Mouse (Mus musculus) E14TG2a.4 (cell line): ENCODE measurements at regions not wholly inside any gene's neighbourhood (a gene's known extent, or its start where the extent isn't known, plus 50 kb on each side); places are given as distances from the start of the nearest gene placed in this dataset.

Experiments used
- H3K27me3 ChIP-seq: 2 replicates; pipeline ENCODE4 v1.6.1; 2014; ENCODE audit warnings: low read length, control low read depth; ENCODE audit not compliant: insufficient read depth
- H3K36me3 ChIP-seq: 2 replicates; pipeline ENCODE4 v1.6.1; 2014; ENCODE audit warnings: low read length, control low read depth; ENCODE audit not compliant: insufficient read depth
- H3K4me1 ChIP-seq: replicated peaks from 2 replicates; pipeline ENCODE4 v1.6.1; 2014; ENCODE audit warnings: low read depth, low read length, control low read depth
- H3K4me3 ChIP-seq: replicated peaks from 2 replicates; pipeline ENCODE4 v1.5.1; 2014; ENCODE audit warnings: mild to moderate bottlenecking, low read length
- H3K9me3 ChIP-seq: 2 replicates; pipeline ENCODE4 v1.6.1; 2014; ENCODE audit warnings: low read length, control low read depth
- CTCF ChIP-seq: conservative IDR thresholded peaks from 2 replicates; pipeline ENCODE4 v1.5.1; 2014; ENCODE audit warnings: low read length
- NANOG ChIP-seq: IDR thresholded peaks from 2 replicates; pipeline ENCODE4 v1.6.1; 2014; ENCODE audit warnings: borderline replicate concordance, low read length, mixed read lengths
- POU5F1 ChIP-seq: IDR thresholded peaks from 2 replicates; pipeline ENCODE4 v1.6.1; 2014; ENCODE audit warnings: low read length, borderline replicate concordance

- Histone ChIP-seq H3K27me3 (no peaks in the 10 kb centered on the region), H3K9me3 (0 out of 2 replicates have a peak, but pooled peaks cover 3% of the 10 kb centered on the region)
Measured at GRCm38 (mm10) chr9:101807249-101807648, 54.4 kb upstream of the 9630041A04Rik start.

GRCm38 (mm10) chr9:101796718-101797117 is 64.9 kb upstream of the 9630041A04Rik start:
- H3K4me3 ChIP-seq, result no peak overlapping the region
- TF ChIP-seq POU5F1, result no peak
- TF ChIP-seq CTCF, result no peak
- no peak for TF ChIP-seq NANOG
- H3K36me3 ChIP-seq, result no peaks in the 10 kb centered on the region
- H3K4me1 ChIP-seq, result no peaks in the 10 kb centered on the region
- no peaks in the 10 kb centered on the region for H3K27me3 ChIP-seq
- H3K9me3 ChIP-seq, result no peaks in the 10 kb centered on the region

More at GRCm38 (mm10) chr9:101807249-101807648, 54.4 kb upstream of the 9630041A04Rik start:
- H3K4me1 ChIP-seq, result no peaks in the 10 kb centered on the region
- no peaks in the 10 kb centered on the region for H3K36me3 ChIP-seq
- TF ChIP-seq CTCF, result no peak
- no peak for TF ChIP-seq POU5F1
- no peak for TF ChIP-seq NANOG
- H3K4me3 ChIP-seq, result no peak overlapping the region

- Histone ChIP-seq H3K4me1 (no peaks in the 10 kb centered on the region), H3K4me3 (no peak overlapping the region), H3K9me3 (no peaks in the 10 kb centered on the region), H3K36me3 (no peaks in the 10 kb centered on the region), H3K27me3 (no peaks in the 10 kb centered on the region)
- TF ChIP-seq POU5F1 (no peak), CTCF (no peak), NANOG (no peak)
Measured at GRCm38 (mm10) chr9:101796063-101796462, 65.6 kb upstream of the 9630041A04Rik start.

- Histone ChIP-seq H3K4me3 (no peak overlapping the region), H3K36me3 (no peaks in the 10 kb centered on the region), H3K27me3 (no peaks in the 10 kb centered on the region), H3K4me1 (no peaks in the 10 kb centered on the region), H3K9me3 (no peaks in the 10 kb centered on the region)
- TF ChIP-seq NANOG (no peak), CTCF (no peak), POU5F1 (no peak)
Measured at GRCm38 (mm10) chr9:101795436-101795835, 66.2 kb upstream of the 9630041A04Rik start.

GRCm38 (mm10) chr9:101790936-101791335 is 70.7 kb upstream of the 9630041A04Rik start:
- H3K27me3 ChIP-seq, result no peaks in the 10 kb centered on the region
- peaks cover 11% of the 10 kb centered on the region for H3K9me3 ChIP-seq
- H3K4me3 ChIP-seq, result no peak overlapping the region
- H3K36me3 ChIP-seq, result no peaks in the 10 kb centered on the region
- TF ChIP-seq CTCF, result no peak
- no peak for TF ChIP-seq NANOG
- TF ChIP-seq POU5F1, result no peak
- no peaks in the 10 kb centered on the region for H3K4me1 ChIP-seq

- Histone ChIP-seq H3K27me3 (no peaks in the 10 kb centered on the region), H3K4me3 (no peak overlapping the region), H3K9me3 (no peaks in the 10 kb centered on the region), H3K36me3 (no peaks in the 10 kb centered on the region), H3K4me1 (no peaks in the 10 kb centered on the region)
- TF ChIP-seq CTCF (no peak), NANOG (no peak), POU5F1 (no peak)
Measured at GRCm38 (mm10) chr9:101740949-101741605, 120.6 kb upstream of the 9630041A04Rik start.

- TF ChIP-seq NANOG, result no peak
- TF ChIP-seq CTCF, result no peak
- TF ChIP-seq POU5F1, result no peak
- no peaks in the 10 kb centered on the region for H3K9me3 ChIP-seq
- no peaks in the 10 kb centered on the region for H3K27me3 ChIP-seq
- H3K4me3 ChIP-seq, result no peak overlapping the region
- H3K36me3 ChIP-seq, result no peaks in the 10 kb centered on the region
- no peaks in the 10 kb centered on the region for H3K4me1 ChIP-seq
Measured at GRCm38 (mm10) chr9:101739322-101739721, 122.3 kb upstream of the 9630041A04Rik start.

- Histone ChIP-seq H3K9me3 (no peaks in the 10 kb centered on the region), H3K36me3 (no peaks in the 10 kb centered on the region), H3K27me3 (no peaks in the 10 kb centered on the region), H3K4me1 (no peaks in the 10 kb centered on the region), H3K4me3 (no peak overlapping the region)
- TF ChIP-seq NANOG, result no peak
- TF ChIP-seq POU5F1, result no peak
- TF ChIP-seq CTCF, result no peak
Measured at GRCm38 (mm10) chr9:101734271-101734670, 127.4 kb upstream of the 9630041A04Rik start.
